Mouse (Mus musculus) lung, postnatal 0 days (tissue): ENCODE results near the gene Olfr183. TPM values are rescaled to one million over a fixed set of nuclear protein-coding genes. Genes with fewer than 3 reads are reported as not detected.

Source experiments
- ATAC-seq: fragments of 200-750 bp; cut with Nextera tagmentation; 2 replicates; pipeline ENCODE4 v1.8.0; 2017; ENCODE audit warnings: moderate library complexity
- DNase-seq: peaks from one replicate; pipeline ENCODE4 v3.0.0-alpha.2; 2016; ENCODE audit warnings: low spot score
- H3K27ac ChIP-seq: fragments of 300-500 bp; sonication (generic); 2 replicates; pipeline ENCODE4 v1.5.1; 2014; ENCODE audit warnings: antibody characterized with exemption, mild to moderate bottlenecking, low read length, mixed read lengths
- H3K27me3 ChIP-seq: fragments of 300-500 bp; sonication (generic); replicated peaks from 2 replicates; pipeline ENCODE4 v1.6.1; 2014; ENCODE audit warnings: low read length, mixed read lengths; ENCODE audit not compliant: insufficient read depth
- H3K36me3 ChIP-seq: fragments of 300-500 bp; sonication (generic); 2 replicates; pipeline ENCODE4 v1.6.1; 2014; ENCODE audit warnings: low read length, mixed read lengths; ENCODE audit not compliant: insufficient read depth
- H3K4me1 ChIP-seq: fragments of 300-500 bp; sonication (generic); 2 replicates; pipeline ENCODE4 v1.6.1; 2014; ENCODE audit warnings: antibody characterized with exemption, low read depth, low read length, mixed read lengths; ENCODE audit not compliant: insufficient read depth
- H3K4me2 ChIP-seq: fragments of 300-500 bp; sonication (generic); replicated peaks from 2 replicates; pipeline ENCODE4 v1.6.1; 2014; ENCODE audit warnings: low read depth, mild to moderate bottlenecking, low read length, moderate library complexity, mixed read lengths
- H3K4me3 ChIP-seq: fragments of 300-500 bp; sonication (generic); 2 replicates; pipeline ENCODE4 v1.5.1; 2014; ENCODE audit warnings: low read depth, low read length
- H3K9ac ChIP-seq: fragments of 300-500 bp; sonication (generic); replicated peaks from 2 replicates; pipeline ENCODE4 v1.6.1; 2014; ENCODE audit warnings: low read depth, mild to moderate bottlenecking
- H3K9me3 ChIP-seq: fragments of 300-500 bp; sonication (generic); 2 replicates; pipeline ENCODE4 v1.6.1; 2016; ENCODE audit warnings: low read length, mixed read lengths
- CTCF ChIP-seq: IDR thresholded peaks from 2 replicates; pipeline ENCODE4 v1.5.1; 2016; ENCODE audit warnings: antibody characterized with exemption, mild to moderate bottlenecking
- EP300 ChIP-seq: IDR thresholded peaks from 2 replicates; pipeline ENCODE4 v1.6.1; 2016; ENCODE audit warnings: antibody characterized with exemption, mild to moderate bottlenecking, control low read depth
- WGBS: fragments of 180-500 bp; shearing (Covaris S2); extraction: QIAGEN DNeasy Blood & Tissue Kit; methylation state at CpG from one replicate; pipeline ENCODE4 v1.1.7; 2014; 5-methylcytosine and 5-hydroxymethylcytosine counted together
- polyA plus RNA-seq: library from polyadenylated mRNA; unstranded; fragments of >200 nt; fragmentation: Nextera tagmentation; extraction: Ambion mirVana; gene quantifications from 2 replicates; pipeline ENCODE4 v1.2.1, GENCODE M21; 2015

The Olfr183 gene
- not detected in 2 replicates for polyA plus RNA-seq

GRCm38 (mm10) chr16:58995057-58995456, at the start of gene Olfr183:
Olfr183 (plus strand) TSS chr16:58995357.
- Histone ChIP-seq H3K9me3 (no peaks in the 10 kb centered on the region), H3K4me3 (no peak within 1 kb of the TSS), H3K9ac (no peak within 1 kb of the TSS), H3K4me1 (no peaks in the 10 kb centered on the region), H3K27me3 (no peaks in the 10 kb centered on the region), H3K4me2 (no peak within 1 kb of the TSS), H3K27ac (no peak within 1 kb of the TSS), H3K36me3 (no peaks in the 10 kb centered on the region)
- DNase-seq (no peak), ATAC-seq (no peak)
- no peak for TF ChIP-seq EP300
- TF ChIP-seq CTCF, result no peak
- WGBS, result 69% methylated on average over 2 of the region's 2 CpGs

GRCm38 (mm10) chr16:59007146-59007545, 12.0 kb downstream of the Olfr183 start:
- Histone ChIP-seq H3K4me3 (no peak overlapping the region), H3K4me2 (no peak overlapping the region), H3K9ac (no peak overlapping the region), H3K4me1 (no peaks in the 10 kb centered on the region), H3K36me3 (no peaks in the 10 kb centered on the region), H3K9me3 (no peaks in the 10 kb centered on the region), H3K27ac (no peak overlapping the region), H3K27me3 (no peaks in the 10 kb centered on the region)
- DNase-seq (no peak), ATAC-seq (no peak)
- TF ChIP-seq CTCF (no peak), EP300 (no peak)

- Histone ChIP-seq H3K4me3 (no peak overlapping the region), H3K4me1 (no peaks in the 10 kb centered on the region), H3K27ac (no peak overlapping the region), H3K9me3 (no peaks in the 10 kb centered on the region), H3K9ac (no peak overlapping the region), H3K36me3 (no peaks in the 10 kb centered on the region), H3K27me3 (no peaks in the 10 kb centered on the region), H3K4me2 (no peak overlapping the region)
- ATAC-seq (no peak), DNase-seq (no peak)
- TF ChIP-seq EP300 (no peak), CTCF (no peak)
- WGBS, result 52% methylated on average over 2 of the region's 2 CpGs
Measured at GRCm38 (mm10) chr16:59013357-59014018, 18.3 kb downstream of the Olfr183 start.

DNA sequence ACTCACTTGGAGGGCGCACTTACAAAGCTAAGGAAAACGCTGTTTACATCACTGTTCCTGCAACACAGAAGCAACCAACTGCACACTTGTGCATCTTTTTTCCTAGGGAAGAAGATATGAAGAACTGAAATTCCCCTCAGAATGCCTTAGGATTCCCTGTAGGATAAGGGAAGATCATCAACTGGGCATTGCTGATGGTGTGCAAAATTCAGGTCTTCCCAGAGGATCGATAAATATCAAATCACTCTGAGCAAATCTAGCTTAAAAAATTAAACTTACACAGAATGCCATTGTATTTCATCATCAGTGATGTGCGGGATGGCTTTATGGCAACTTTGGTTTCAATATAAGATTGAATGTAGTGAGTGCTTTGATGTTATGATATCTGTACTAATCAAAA, 35.0 kb downstream of the Olfr183 start, which contains the start of gene Olfr186:
TSS of gene Olfr186 (minus strand) at position 101 of the 400 bp plus-strand sequence.
- DNase-seq (no peak), ATAC-seq (no peak)
- no peak within 1 kb of the TSS for H3K4me2 ChIP-seq
- no peak within 1 kb of the TSS for H3K9ac ChIP-seq
- TF ChIP-seq CTCF (no peak), EP300 (no peak)
- H3K36me3 ChIP-seq, result no peaks in the 10 kb centered on the region
- no peak within 1 kb of the TSS for H3K27ac ChIP-seq
- 88% methylated on average over 4 of the region's 4 CpGs for WGBS
- H3K9me3 ChIP-seq, result no peaks in the 10 kb centered on the region
- H3K4me3 ChIP-seq, result no peak within 1 kb of the TSS
- no peaks in the 10 kb centered on the region for H3K27me3 ChIP-seq
- no peaks in the 10 kb centered on the region for H3K4me1 ChIP-seq

DNA sequence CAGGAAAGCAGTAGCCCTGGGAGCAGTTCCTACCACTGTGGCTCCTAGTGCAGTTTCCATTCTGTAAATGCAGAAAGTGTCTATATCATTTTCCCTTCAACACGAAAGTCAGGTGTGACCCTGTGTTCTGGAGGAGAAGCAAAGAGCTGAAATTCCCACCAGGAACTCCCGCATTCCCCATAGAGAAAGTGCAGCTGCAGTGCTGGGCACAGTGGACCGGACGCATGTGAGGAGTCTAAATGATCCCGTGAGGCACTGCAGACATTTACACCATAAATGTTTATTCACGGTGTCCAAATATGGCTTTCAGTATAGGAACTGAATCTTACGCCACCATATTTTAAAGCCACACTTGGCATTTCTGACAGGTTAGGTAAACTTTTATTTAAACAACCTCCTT, 44.6 kb downstream of the Olfr183 start, which contains the start of gene Olfr187:
TSS of gene Olfr187 (minus strand) at position 58 of the 400 bp plus-strand sequence.
- WGBS, result 60% methylated on average over 7 of the region's 7 CpGs
- Histone ChIP-seq H3K36me3 (no peaks in the 10 kb centered on the region), H3K4me2 (no peak within 1 kb of the TSS), H3K27ac (no peak within 1 kb of the TSS), H3K9ac (no peak within 1 kb of the TSS), H3K4me3 (no peak within 1 kb of the TSS), H3K4me1 (no peaks in the 10 kb centered on the region), H3K9me3 (no peaks in the 10 kb centered on the region), H3K27me3 (no peaks in the 10 kb centered on the region)
- DNase-seq (no peak), ATAC-seq (no peak)
- TF ChIP-seq EP300 (no peak), CTCF (no peak)

DNA sequence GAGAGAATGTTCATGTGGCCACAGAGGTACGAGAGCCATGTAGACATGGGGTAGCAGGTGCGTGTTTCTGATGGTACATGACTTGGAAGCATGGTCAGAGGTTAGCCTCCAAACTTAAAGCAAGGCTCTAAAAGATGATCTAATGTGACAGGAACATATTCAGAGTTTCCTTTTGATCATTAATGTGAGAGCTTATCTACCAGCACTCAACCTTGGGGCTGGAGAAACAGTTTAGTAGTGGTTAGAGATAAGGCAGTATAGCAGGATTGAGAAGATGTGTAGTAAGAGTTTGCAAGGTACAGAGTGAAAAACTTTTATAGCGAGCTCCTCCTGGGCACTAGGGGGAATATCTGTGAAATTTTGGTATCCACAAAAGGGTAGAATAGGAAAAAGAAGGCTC, 50.7 kb downstream of the Olfr183 start:
- H3K4me2 ChIP-seq, result no peak overlapping the region
- whole genome bisulfite sequencing, result 74% methylated on average over 3 of the region's 3 CpGs
- H3K4me3 ChIP-seq, result no peak overlapping the region
- no peaks in the 10 kb centered on the region for H3K36me3 ChIP-seq
- no peaks in the 10 kb centered on the region for H3K9me3 ChIP-seq
- ATAC-seq (no peak), DNase-seq (no peak)
- H3K9ac ChIP-seq, result no peak overlapping the region
- TF ChIP-seq CTCF (no peak), EP300 (no peak)
- no peaks in the 10 kb centered on the region for H3K27me3 ChIP-seq
- H3K4me1 ChIP-seq, result no peaks in the 10 kb centered on the region
- H3K27ac ChIP-seq, result no peak overlapping the region
